Mouse (Mus musculus): ENCODE measurements around the gene Plcg2.

- no peak for TF ChIP-seq CTCF (IDR thresholded peaks at IDR 0.05; ENCODE audit: extremely low read depth, insufficient read length, insufficient replicate concordance, low read depth, low read length)
- no peak for TF ChIP-seq POLR2A (IDR thresholded peaks at IDR 0.05; ENCODE audit: low read depth, low read length)
Observed at GRCm38 (mm10) chr8:117612861-117613260, 114.8 kb downstream of the Plcg2 start.
